Mouse (Mus musculus): ENCODE measurements around the gene 1110002E22Rik. TPM values are rescaled to one million over a fixed set of nuclear protein-coding genes. Genes with fewer than 3 reads are reported as not detected.

Gene 1110002E22Rik
- total RNA-seq, 2 experiments from 2014 or later, result 51.3 to 77.4 TPM

DNA sequence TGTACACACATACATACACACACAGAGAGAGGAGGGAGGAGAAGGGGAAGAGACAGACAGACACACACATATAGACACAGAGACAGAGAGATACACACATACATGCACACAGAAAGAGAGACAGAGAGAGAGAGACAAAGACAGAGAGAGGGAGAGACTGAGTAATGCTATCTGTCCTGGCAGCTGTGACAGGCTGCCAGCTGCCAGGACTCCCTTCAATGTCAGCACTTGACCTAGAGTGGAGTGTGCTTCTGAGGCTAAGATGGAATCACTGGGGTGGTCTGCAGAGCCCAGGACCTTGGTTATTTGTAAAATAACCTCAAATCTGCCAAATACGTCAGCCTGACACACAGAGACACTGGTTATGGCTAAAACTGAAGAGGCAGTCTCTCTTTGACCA lies 32.9 kb downstream of the 1110002E22Rik start:
- peak; percentile 39 to 46 for DNase-seq
- intact Hi-C loops (cut with DNase I), result loop anchor here (2.0 kb wide), 1 partner anchor 23 kb away; no protein-coding TSS in a partner anchor

GRCm38 (mm10) chr3:138101936-138102335 lies 37.1 kb downstream of the 1110002E22Rik start:
- intact Hi-C loops (cut with DNase I), result no loop called here
- no peak for DNase-seq

- no peak for DNase-seq
- intact Hi-C loops (cut with DNase I), result no loop called here
Measured at GRCm38 (mm10) chr3:138103690-138104089, 38.8 kb downstream of the 1110002E22Rik start.

- peak in 1 of 2 experiments; percentile 29 for DNase-seq
- intact Hi-C loops (cut with DNase I), result no loop called here
Measured at GRCm38 (mm10) chr3:138105056-138105455, 40.2 kb downstream of the 1110002E22Rik start.

- intact Hi-C loops (cut with DNase I), result no loop called here
- DNase-seq, result no peak
Measured at GRCm38 (mm10) chr3:138106887-138107286, 42.0 kb downstream of the 1110002E22Rik start.

DNA sequence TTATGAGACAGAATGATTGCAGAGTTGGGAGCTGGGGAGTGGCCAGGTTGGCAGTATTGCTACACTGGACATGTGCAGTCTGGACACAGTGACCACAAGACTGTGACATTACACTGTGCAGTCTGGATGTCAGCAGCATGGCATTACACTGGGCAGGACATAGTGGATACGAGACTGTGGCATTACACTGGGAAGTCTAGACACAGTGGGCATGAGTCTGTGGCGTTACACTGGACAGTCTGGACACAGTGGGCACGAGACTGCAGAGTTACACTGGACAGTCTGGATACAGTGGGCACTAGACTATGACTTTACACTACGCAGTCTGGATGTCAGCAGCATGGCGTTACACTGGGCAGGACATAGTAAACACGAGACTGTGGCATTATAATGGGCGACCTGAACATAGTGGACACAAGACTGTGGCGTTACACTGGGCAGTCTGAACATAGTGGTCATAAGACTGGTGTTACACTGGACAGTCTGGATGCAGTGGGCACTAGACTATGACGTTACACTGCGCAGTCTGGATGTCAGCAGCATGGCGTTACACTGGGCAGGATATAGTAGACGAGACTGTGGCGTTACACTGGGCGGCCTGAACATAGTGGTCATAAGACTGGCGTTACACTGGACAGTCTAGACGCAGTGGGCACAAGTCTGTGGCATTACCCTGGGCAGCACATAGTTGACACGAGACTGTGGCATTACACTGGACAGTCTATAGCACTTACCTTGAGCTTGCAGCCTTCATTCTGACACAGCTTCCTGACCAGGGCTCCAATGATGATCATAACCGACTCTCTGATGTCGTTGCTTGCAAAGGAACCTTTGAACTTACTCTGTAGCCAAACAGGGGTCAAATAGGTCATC lies 46.3 kb downstream of the 1110002E22Rik start:
- DNase-seq, result no peak
- intact Hi-C loops (cut with DNase I), result no loop called here

DNA sequence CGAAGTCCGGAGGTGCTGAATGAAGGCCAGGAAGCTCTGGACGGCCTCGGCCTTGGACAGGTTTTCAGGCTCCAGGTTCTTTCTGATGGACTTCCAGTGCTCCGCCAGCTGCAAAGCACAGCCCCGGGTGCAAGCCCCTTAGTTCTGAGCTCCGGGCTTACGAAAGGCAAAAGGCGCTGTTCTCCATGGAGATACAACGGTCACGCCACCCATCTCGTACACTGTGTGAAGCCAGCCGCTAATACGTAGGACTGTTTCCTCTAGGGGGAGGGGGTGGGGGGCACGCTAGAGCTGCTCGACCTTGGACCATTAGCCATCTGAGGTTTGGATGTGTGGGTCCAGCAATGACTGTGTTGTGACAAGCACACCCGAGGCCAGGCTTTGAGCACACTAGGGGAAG lies 49.3 kb downstream of the 1110002E22Rik start:
- DNase-seq, result no peak
- intact Hi-C loops (cut with DNase I), result no loop called here

GRCm38 (mm10) chr3:138116871-138117270 lies 52.0 kb downstream of the 1110002E22Rik start:
- intact Hi-C loops (cut with DNase I), result no loop called here
- DNase-seq, result peak; percentile 84 to 85

- DNase-seq, result no peak
- intact Hi-C loops (cut with DNase I), result loop anchor here (2.0 kb wide), 1 partner anchor 24 kb away; the partner anchor contains the start of gene Trmt10a
Measured at GRCm38 (mm10) chr3:138118392-138118791, 53.5 kb downstream of the 1110002E22Rik start.

- intact Hi-C loops (cut with DNase I), result loop anchor here (2.0 kb wide), 1 partner anchor 24 kb away; the partner anchor contains the start of gene Trmt10a
- DNase-seq, result no peak
Measured at GRCm38 (mm10) chr3:138118831-138119230, 54.0 kb downstream of the 1110002E22Rik start.

DNA sequence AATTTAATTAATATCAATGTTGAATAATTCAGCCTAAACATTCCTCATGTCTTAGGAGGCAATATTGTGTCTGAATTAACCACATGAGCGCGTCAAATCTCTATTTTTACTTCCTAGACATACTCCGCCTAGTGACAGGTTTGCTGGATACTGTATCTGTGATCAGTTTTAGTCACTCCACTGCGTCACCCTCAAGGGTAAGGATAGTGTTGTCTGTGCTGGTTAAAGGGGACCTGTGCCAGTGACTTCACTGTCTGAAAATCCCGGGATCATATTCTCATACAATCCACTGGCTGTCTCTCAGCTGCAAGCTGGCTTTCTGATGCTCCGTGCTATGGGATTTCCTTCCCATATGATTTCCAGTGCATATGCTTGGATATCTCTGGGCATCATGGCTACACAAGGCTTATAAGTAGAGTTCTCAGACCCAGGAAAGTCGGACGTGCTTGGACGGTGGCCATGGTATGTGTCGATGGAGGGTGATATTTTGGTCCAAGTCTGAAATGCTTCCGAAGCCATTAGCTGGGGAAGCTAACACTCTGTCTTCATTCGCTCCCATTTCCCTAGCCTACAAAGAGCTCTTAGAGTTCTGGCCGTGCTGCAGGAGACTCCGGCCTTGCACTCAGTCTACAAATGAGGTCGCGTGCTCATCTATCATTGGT lies 54.7 kb downstream of the 1110002E22Rik start:
- intact Hi-C loops (cut with DNase I), result loop anchor here (2.0 kb wide), 1 partner anchor 23 kb away; the partner anchor contains the start of gene Trmt10a
- DNase-seq, result peak; percentile 48 to 58

DNA sequence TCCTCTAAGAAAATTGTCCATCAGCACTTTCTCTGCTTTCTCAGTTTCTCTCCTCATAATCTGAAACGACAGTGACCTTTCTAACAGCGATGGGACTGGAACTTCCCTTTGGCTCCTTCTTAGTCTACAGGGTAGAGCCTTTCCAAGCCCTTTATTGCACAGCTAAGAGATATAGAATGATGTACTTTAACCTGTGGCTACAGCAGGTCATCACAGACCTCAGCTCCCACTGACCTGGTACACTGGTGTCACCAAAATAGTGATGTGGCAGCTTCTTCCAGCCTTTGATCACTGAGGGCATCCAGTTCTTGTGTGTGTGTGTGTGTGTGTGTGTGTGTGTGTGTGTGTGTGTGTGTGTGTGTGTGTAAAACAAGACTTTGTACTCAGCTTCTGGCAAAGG lies 56.6 kb downstream of the 1110002E22Rik start:
- DNase-seq, result no peak
- intact Hi-C loops (cut with DNase I), result no loop called here

GRCm38 (mm10) chr3:138123842-138124241 lies 59.0 kb downstream of the 1110002E22Rik start:
- no peak for DNase-seq
- intact Hi-C loops (cut with DNase I), result no loop called here

- intact Hi-C loops (cut with DNase I), result no loop called here
- DNase-seq, result no peak
Measured at GRCm38 (mm10) chr3:138129110-138129509, 64.3 kb downstream of the 1110002E22Rik start.

DNA sequence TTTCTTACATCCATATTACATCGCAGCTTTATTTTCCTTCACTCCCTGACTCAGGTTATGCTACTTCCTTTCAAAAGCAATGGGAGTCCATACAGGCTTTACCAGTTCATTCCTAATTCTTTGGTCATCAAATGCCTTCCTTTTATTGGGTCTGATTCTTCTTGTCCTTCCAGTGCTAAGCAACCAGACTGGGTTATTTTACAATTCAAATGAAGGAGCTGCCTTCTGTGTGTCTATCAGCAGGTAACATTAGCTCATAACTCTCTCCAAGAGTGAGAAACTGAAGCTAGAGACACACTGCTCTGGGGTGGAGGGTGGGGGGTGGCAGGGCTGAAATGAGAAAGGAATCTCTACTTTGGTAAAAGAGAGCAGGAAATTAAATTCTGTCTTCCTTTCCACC lies 65.8 kb downstream of the 1110002E22Rik start:
- DNase-seq, result no peak
- intact Hi-C loops (cut with DNase I), result no loop called here

Other genes starting within 250 kb of the 1110002E22Rik start
- gene H2afz, start 200.6 kb upstream of the 1110002E22Rik start, total RNA-seq (2021), result 100 to 1,000 TPM; 153 to 154 TPM
- gene Dnajb14, start 197.4 kb upstream of the 1110002E22Rik start, total RNA-seq (2021), result 10 to 100 TPM; 12.1 to 12.8 TPM
- gene Lamtor3, start 146.5 kb upstream of the 1110002E22Rik start, total RNA-seq (2021), result 10 to 100 TPM; 87.8 to 98.0 TPM
- 1 to 10 TPM; 4.0 to 5.2 TPM for gene Dapp1, start 83.5 kb upstream of the 1110002E22Rik start, total RNA-seq (2021)
- under 1 TPM; 0.67 to 0.72 TPM for gene Gm5105, start 2.3 kb downstream of the 1110002E22Rik start, total RNA-seq (2021)
- gene Trmt10a, start 78.4 kb downstream of the 1110002E22Rik start, total RNA-seq (2021), result 1 to 10 TPM; 3.2 to 4.3 TPM
- 1 to 10 TPM; 8.4 to 9.0 TPM for gene Mttp, start 79.9 kb downstream of the 1110002E22Rik start, total RNA-seq (2021)
- gene 4930579F01Rik, start 128.8 kb downstream of the 1110002E22Rik start, total RNA-seq (2021), result not detected
- gene Adh7, start 152.7 kb downstream of the 1110002E22Rik start, total RNA-seq (2021), result under 1 TPM in 1 of 2 experiments, not detected in 1; 0.10 TPM
- 10 to 100 TPM; 24.1 to 54.7 TPM for gene Adh1, start 195.9 kb downstream of the 1110002E22Rik start, total RNA-seq (2021)
- not detected for gene Adh6a, start 248.2 kb downstream of the 1110002E22Rik start, total RNA-seq (2021)